Mouse (Mus musculus) megakaryocyte, embryonic 14.5 days (primary cell): ENCODE measurements at regions not wholly inside any gene's neighbourhood (a gene's known extent, or its start where the extent isn't known, plus 50 kb on each side); places are given as distances from the start of the nearest gene placed in this dataset.

ENCODE experiments used
- H3K27me3 ChIP-seq: replicated peaks from 2 replicates; pipeline ENCODE3; 2012; ENCODE audit warnings: inconsistent platforms
- H3K36me3 ChIP-seq: replicated peaks from 2 replicates; pipeline ENCODE3; 2012; ENCODE audit warnings: low read length, inconsistent platforms, mixed read lengths
- H3K4me1 ChIP-seq: 2 replicates; pipeline ENCODE4 v1.6.1; 2012; ENCODE audit warnings: inconsistent platforms
- H3K4me3 ChIP-seq: replicated peaks from 2 replicates; pipeline ENCODE3; 2012; ENCODE audit warnings: moderate library complexity, mild to moderate bottlenecking, inconsistent platforms
- H3K9me3 ChIP-seq: 2 replicates; pipeline ENCODE4 v1.6.1; 2012; ENCODE audit warnings: inconsistent platforms
- FLI1 ChIP-seq: IDR thresholded peaks from 2 replicates; pipeline ENCODE4 v1.6.1; 2012; ENCODE audit warnings: low read length, inconsistent platforms, mixed read lengths
- GATA1 ChIP-seq: IDR thresholded peaks from 3 replicates; pipeline ENCODE4 v1.6.1; 2012; ENCODE audit warnings: mixed read lengths, low read length, inconsistent platforms, borderline replicate concordance

DNA sequence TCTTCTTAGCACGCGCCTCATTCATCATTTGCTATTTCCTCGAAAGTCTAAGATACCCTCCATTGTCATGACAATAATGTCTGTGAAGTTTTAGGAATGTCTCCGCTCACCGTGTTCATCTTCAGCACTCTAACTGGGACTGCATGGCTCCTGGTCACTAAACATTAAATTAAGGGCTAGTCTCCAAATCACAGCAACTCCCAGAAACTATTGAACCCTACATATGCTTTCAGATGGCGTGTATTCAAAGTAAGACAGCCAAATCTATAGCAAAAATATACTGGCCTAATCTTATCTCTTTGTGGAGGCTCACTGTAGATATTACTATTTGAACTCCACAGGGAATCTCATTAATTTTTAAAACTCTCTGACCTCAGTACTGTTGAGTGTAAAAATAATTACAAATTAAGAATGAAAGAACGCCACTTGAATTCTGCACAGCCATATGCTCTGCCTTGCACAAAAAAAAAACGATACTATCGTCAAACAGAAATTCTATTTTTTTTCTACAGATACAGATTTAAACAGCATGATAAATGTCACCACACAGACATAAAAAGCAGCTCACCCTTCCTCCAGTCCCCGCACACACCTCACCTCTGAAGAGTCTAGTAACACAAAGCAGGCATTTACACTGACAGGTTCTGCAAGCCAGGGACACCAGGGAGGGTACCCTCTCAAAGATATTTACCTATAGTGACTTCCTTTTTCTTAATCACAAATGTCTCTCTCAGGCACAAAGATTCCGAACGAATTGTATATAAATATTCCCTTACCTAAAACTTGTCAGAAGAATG lies 558.2 kb downstream of the Nedd1 start:
- H3K27me3 ChIP-seq: peaks cover 8% of the 10 kb centered on the region
- H3K4me1 ChIP-seq: peaks cover 5% of the 10 kb centered on the region
- H3K36me3 ChIP-seq: no peaks in the 10 kb centered on the region
- TF ChIP-seq GATA1: no peak
- no peak for TF ChIP-seq FLI1
- H3K9me3 ChIP-seq: peaks cover 8% of the 10 kb centered on the region
- no peak overlapping the region for H3K4me3 ChIP-seq

DNA sequence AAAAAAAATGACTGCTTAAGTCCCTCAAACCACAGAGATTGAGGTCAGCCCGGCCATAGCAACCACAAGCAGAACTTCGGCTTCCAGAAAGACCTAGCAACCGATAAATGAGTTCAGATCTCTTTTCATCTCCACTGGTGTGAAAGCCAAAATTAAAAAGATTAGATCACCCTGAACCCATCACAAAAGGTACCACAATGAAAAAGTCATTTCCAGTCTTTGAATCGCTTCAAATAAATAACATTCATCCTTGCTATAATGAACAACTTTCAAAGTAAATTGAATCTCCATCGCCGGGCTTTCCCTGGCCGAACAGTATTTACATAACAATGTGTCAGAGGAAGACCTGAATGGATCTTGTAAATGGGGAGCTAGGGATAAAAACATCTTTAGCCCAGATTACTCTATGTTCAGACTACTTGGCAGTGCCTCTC lies 559.1 kb downstream of the Nedd1 start:
- Histone ChIP-seq H3K36me3 (no peaks in the 10 kb centered on the region), H3K27me3 (peaks cover 8% of the 10 kb centered on the region), H3K4me1 (peaks cover 5% of the 10 kb centered on the region), H3K4me3 (no peak overlapping the region), H3K9me3 (peaks cover 8% of the 10 kb centered on the region)
- TF ChIP-seq GATA1 (no peak), FLI1 (no peak)

DNA sequence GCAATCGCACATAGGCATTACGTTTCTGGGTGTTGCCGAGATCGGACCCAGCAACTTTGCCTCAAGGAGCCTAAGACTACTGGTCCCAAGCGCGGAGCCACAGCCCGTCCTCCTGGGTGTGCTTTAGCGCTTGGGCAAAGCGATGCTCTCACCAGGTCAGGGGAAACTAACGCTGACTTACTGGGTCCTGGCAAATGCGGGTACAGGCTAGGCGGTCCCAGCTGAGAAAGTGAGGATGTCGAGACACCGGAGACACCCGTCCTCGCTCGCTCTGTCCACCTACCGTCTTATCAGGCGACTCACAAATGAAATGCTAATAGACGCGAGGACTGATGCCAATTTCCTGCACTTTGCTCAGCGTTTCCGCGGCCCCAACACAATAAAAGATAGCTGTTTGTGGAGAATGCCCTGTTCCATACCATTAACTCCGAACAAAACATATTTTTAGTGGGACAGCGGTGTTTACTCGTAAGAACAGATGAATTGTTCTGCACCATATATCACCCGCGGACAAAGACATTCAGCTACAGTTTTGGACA lies 559.7 kb downstream of the Nedd1 start:
- Histone ChIP-seq H3K27me3 (peaks cover 8% of the 10 kb centered on the region), H3K9me3 (peaks cover 8% of the 10 kb centered on the region), H3K36me3 (no peaks in the 10 kb centered on the region), H3K4me1 (peaks cover 5% of the 10 kb centered on the region), H3K4me3 (peak overlapping the region; percentile 69)
- TF ChIP-seq FLI1 (no peak), GATA1 (no peak)

DNA sequence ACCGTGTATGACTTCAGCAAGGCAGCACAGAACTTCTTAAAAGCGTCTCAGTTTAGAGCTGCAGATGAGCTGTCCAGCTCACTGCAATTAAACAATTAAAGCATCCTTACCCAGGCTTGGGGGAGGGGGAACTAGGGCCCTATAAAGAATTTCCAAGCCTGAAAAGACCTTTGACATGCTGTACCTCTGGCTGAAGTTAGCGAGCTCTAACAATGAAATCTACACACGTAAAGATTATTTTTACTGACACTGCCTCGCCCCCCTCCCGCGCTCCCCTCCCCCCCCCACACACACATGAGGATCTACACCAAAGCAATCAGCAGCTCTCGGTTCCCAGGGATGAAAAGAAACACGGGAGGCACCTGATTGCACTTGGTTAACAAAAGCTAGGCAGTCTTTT lies 560.7 kb downstream of the Nedd1 start:
- H3K27me3 ChIP-seq: peaks cover 8% of the 10 kb centered on the region
- no peaks in the 10 kb centered on the region for H3K36me3 ChIP-seq
- peaks cover 5% of the 10 kb centered on the region for H3K4me1 ChIP-seq
- no peak overlapping the region for H3K4me3 ChIP-seq
- TF ChIP-seq FLI1 (no peak), GATA1 (no peak)
- H3K9me3 ChIP-seq: peaks cover 4% of the 10 kb centered on the region

DNA sequence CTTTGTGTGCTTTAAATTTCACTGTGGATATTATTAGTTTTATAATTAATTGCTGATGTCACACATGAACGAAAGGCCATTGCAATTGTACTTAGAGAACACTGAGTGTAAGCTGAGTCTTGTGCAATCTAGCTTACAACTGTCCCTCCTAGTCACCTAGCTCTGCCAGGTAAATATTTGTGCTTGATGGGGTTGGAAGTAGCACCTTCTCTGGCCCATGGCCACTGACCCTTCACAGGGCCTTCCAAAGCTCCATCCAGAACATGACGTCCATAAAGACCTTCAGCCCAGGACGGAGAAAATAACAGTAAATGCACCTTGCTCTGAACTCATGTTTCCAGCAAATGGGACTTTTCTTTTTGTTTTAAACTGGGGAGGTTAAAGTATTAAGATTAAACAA lies 576.0 kb downstream of the Nedd1 start:
- Histone ChIP-seq H3K4me1 (no peaks in the 10 kb centered on the region), H3K9me3 (peaks cover 11% of the 10 kb centered on the region; the same call in 1 of the 2 replicates), H3K4me3 (no peak overlapping the region), H3K36me3 (no peaks in the 10 kb centered on the region), H3K27me3 (no peaks in the 10 kb centered on the region)
- TF ChIP-seq GATA1: no peak
- no peak for TF ChIP-seq FLI1

DNA sequence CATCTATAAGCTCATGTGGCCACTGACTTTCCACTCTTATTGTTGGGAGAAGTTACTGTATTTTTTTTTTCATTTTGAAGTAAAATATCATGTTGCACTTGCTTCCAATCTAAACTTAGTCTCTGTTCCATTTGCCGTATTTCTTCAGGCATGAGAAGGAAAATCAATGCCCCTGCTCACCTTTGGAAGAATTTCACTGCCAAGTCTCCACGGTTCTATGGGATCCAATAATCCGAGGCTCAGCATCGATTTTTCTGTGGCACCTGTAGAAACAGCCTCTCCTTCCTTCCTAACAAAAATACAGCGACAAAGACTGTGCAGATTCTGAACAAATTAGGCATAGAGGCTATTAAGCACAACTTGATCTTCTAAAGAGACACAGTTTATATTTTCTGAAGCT lies 586.7 kb downstream of the Nedd1 start:
- H3K4me1 ChIP-seq: no peaks in the 10 kb centered on the region
- H3K36me3 ChIP-seq: no peaks in the 10 kb centered on the region
- H3K27me3 ChIP-seq: no peaks in the 10 kb centered on the region
- H3K9me3 ChIP-seq: peaks cover 31% of the 10 kb centered on the region
- no peak overlapping the region for H3K4me3 ChIP-seq
- no peak for TF ChIP-seq FLI1
- TF ChIP-seq GATA1: no peak

DNA sequence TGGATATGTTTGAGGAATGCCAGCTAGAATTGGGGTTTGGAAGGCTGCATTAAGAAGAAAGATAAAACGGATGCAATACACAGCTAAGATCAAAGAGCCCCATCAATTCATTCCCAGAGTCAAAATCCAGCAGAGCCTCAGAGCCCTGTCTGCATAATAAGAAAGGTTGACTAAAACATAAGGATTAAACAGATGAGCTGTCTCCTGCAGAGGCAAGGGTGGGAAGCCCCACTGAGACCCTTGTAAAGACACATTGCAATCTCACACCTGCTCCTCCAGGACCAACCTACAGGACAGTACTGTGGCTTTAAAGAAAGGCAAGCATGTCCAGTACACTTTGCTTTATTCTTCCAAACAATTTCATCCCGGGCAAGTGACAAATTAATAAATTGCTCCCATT lies 609.4 kb downstream of the Nedd1 start:
- Histone ChIP-seq H3K36me3 (no peaks in the 10 kb centered on the region), H3K4me1 (no peaks in the 10 kb centered on the region), H3K9me3 (no peaks in the 10 kb centered on the region), H3K27me3 (no peaks in the 10 kb centered on the region), H3K4me3 (no peak overlapping the region)
- TF ChIP-seq GATA1: no peak
- no peak for TF ChIP-seq FLI1

DNA sequence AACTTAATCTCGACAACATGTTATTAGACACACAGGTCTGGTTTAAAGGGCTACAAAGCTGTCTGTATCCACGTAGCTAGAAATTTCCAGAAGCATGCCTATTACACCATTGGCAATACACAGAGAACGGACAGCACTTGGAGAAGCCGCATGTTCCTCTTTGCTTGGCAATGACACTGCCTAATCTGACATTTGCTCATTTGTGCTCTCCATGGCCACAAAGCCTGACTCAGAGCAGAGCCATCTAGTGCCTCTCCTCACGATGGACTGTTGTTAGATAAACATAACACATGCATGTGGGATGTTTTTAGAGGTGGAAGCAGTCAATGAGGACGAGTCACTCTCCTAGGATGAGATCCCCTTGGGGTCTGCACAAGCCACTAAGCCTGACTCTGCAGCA lies 615.9 kb downstream of the Nedd1 start:
- Histone ChIP-seq H3K4me1 (no peaks in the 10 kb centered on the region), H3K9me3 (peaks cover 9% of the 10 kb centered on the region; the same call in 1 of the 2 replicates), H3K36me3 (no peaks in the 10 kb centered on the region), H3K4me3 (no peak overlapping the region), H3K27me3 (no peaks in the 10 kb centered on the region)
- TF ChIP-seq GATA1 (no peak), FLI1 (no peak)

DNA sequence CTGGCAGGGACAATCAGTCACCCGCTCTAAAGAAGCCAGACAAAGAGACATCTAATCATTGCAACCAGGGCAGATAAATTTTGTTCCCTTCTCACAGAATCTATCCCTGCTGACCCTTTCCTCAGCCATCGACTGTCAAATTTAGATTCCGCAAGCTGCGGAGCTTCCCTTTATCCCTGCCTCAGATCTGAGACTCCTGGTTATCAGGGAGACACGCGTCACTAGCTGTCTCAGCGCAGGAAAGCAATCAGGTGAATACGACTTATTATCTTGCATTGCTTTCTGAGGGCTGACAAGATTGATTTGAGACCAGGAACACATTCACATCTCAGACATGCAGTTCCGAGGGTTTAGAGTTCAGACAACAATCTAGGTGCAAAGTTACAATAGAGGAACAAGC lies 618.3 kb downstream of the Nedd1 start:
- Histone ChIP-seq H3K9me3 (peaks cover 9% of the 10 kb centered on the region; the same call in 1 of the 2 replicates), H3K36me3 (no peaks in the 10 kb centered on the region), H3K27me3 (no peaks in the 10 kb centered on the region), H3K4me3 (no peak overlapping the region), H3K4me1 (no peaks in the 10 kb centered on the region)
- TF ChIP-seq FLI1 (no peak), GATA1 (no peak)

DNA sequence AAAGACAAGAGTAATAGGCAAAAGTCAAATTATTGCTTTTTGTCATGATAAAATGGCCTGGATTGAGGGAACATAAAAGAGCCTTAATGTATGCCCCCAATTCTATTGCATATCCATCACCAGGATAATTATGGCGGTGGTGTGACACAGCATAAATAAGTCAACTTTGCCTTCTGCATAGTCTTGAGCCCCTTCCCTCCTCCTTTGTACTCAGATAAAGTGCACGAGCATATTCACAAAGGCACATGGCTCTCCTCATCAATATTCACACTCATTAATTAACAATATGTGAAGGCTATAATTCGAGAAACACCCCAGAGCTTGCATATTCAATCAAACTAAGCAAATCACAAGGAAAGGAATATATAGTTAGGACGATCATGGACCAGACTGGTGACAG lies 619.5 kb downstream of the Nedd1 start:
- Histone ChIP-seq H3K27me3 (no peaks in the 10 kb centered on the region), H3K4me3 (no peak overlapping the region), H3K36me3 (no peaks in the 10 kb centered on the region), H3K4me1 (no peaks in the 10 kb centered on the region), H3K9me3 (peaks cover 9% of the 10 kb centered on the region; the same call in 1 of the 2 replicates)
- TF ChIP-seq GATA1 (no peak), FLI1 (no peak)

DNA sequence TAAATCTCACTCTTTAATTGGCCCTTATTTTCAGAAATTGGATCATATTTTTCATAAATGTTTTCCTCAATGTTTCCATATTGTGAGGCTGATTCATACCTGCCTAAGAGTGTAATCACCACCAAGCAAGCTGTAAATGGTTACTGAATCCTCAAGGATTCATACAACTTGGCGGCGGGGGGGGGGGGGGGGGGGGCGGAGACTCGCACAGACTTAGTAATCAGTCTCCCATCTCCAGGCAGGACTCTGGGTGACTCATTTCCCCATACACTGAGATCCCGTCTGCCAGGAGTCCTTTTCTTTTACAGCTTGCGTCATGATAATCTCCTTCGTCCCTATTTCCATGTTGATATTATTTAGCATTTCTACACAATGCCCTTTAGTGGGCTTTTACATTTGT lies 624.7 kb downstream of the Nedd1 start:
- Histone ChIP-seq H3K9me3 (peaks cover 5% of the 10 kb centered on the region; the same call in 1 of the 2 replicates), H3K4me3 (no peak overlapping the region)
- TF ChIP-seq GATA1: no peak
- no peak for TF ChIP-seq FLI1

More for the DNA sequence above, 624.7 kb downstream of the Nedd1 start:
- no peaks in the 10 kb centered on the region for H3K4me1 ChIP-seq
- no peaks in the 10 kb centered on the region for H3K36me3 ChIP-seq
- no peaks in the 10 kb centered on the region for H3K27me3 ChIP-seq
